9 mouse cellular contexts compared by ENCODE assay signal in genomic region chr13:45867273-45867672, GRCm38 (mm10).
DNase-seq lines count a peak whose midpoint lies in the region; ATAC-seq and TF ChIP-seq lines count a peak whose summit lies in the region.
"Had no signal": no experiment of that assay in that cellular context is flagged by ENCODE, and none has a peak within 500 bp of the region (broad histone marks: within the 10 kb centered on the region; RNA-seq: fewer than 3 reads in every experiment).

No protein-coding gene starts in this region.

- no peaks in the 10 kb centered on the region for H3K79me2 ChIP-seq in C2C12 (ENCODE audit: control insufficient read depth, insufficient read depth)

- H3K27ac ChIP-seq in kidney, adult 2 months (ENCODE audit: insufficient read depth, low read depth, low read length), result no peak overlapping the region
- no peak overlapping the region for H3K27ac ChIP-seq in kidney, embryonic 14.5 days (ENCODE audit: low read depth, low read length)
- H3K27ac ChIP-seq in midbrain, embryonic 11.5 days (ENCODE audit: low read depth, low read length), result no peak overlapping the region
- H3K27ac ChIP-seq: limb, embryonic 13.5 days had no signal

- H3K27me3 ChIP-seq in kidney, adult 2 months (replicated peaks; ENCODE audit: control insufficient read depth, insufficient read depth, low read length), result no peaks in the 10 kb centered on the region
- H3K27me3 ChIP-seq in kidney, embryonic 14.5 days (ENCODE audit: control insufficient read depth, insufficient read depth, low read length), result no peaks in the 10 kb centered on the region
- no peaks in the 10 kb centered on the region for H3K27me3 ChIP-seq in C2C12 (ENCODE audit: control insufficient read depth, insufficient read depth, insufficient read length)
- peaks cover 14% of the 10 kb centered on the region; the same call in 1 of the 2 replicates for H3K27me3 ChIP-seq in midbrain, embryonic 11.5 days (ENCODE audit: control insufficient read depth, insufficient read depth, low read length)
- H3K27me3 ChIP-seq: limb, embryonic 13.5 days had no signal

- no peak overlapping the region for H3K4me2 ChIP-seq in kidney, embryonic 14.5 days (replicated peaks; ENCODE audit: low read depth, low read length)
- H3K4me2 ChIP-seq in midbrain, embryonic 11.5 days, result no peak overlapping the region
- H3K4me2 ChIP-seq: limb, embryonic 13.5 days had no signal

- H3K36me3 ChIP-seq in kidney, adult 2 months (ENCODE audit: control insufficient read depth, insufficient read depth, low read length), result no peaks in the 10 kb centered on the region
- H3K36me3 ChIP-seq in kidney, embryonic 14.5 days (ENCODE audit: control insufficient read depth, insufficient read depth, low read length), result no peaks in the 10 kb centered on the region
- H3K36me3 ChIP-seq in C2C12 (ENCODE audit: control insufficient read depth, insufficient read depth), result no peaks in the 10 kb centered on the region
- no peaks in the 10 kb centered on the region for H3K36me3 ChIP-seq in midbrain, embryonic 11.5 days (ENCODE audit: control insufficient read depth, insufficient read depth, low read length)
- H3K36me3 ChIP-seq: limb, embryonic 13.5 days had no signal

- no peak for ATAC-seq in kidney, embryonic 14.5 days (ENCODE audit: low FRiP score, low TSS enrichment)
- ATAC-seq in midbrain, embryonic 11.5 days (ENCODE audit: low FRiP score), result no peak
- ATAC-seq: intestine, embryonic 16.5 days had no signal

- no peak overlapping the region for H3K4me3 ChIP-seq in kidney, adult 2 months (ENCODE audit: insufficient read depth, low read depth, low read length)
- no peak overlapping the region for H3K4me3 ChIP-seq in kidney, embryonic 14.5 days (ENCODE audit: low read length)
- H3K4me3 ChIP-seq in C2C12 (ENCODE audit: insufficient read depth, poor library complexity, severe bottlenecking), result no peak overlapping the region
- H3K4me3 ChIP-seq in midbrain, embryonic 11.5 days (ENCODE audit: low read depth, low read length), result no peak overlapping the region
- H3K4me3 ChIP-seq: limb, embryonic 13.5 days had no signal

- no peak overlapping the region for H3ac ChIP-seq in C2C12 (ENCODE audit: control insufficient read depth, insufficient read length, low read depth)

- no peaks in the 10 kb centered on the region for H3K9me3 ChIP-seq in kidney, embryonic 14.5 days (ENCODE audit: control insufficient read depth, low read length)
- H3K9me3 ChIP-seq in midbrain, embryonic 11.5 days (ENCODE audit: control insufficient read depth, low read length), result no peaks in the 10 kb centered on the region
- H3K9me3 ChIP-seq: limb, embryonic 13.5 days had no signal

- TF ChIP-seq CTCF in kidney, adult 2 months (conservative IDR thresholded peaks at IDR 0.05; ENCODE audit: insufficient read depth, insufficient read length, low read depth, low read length), result no peak
- no peak for TF ChIP-seq CTCF in C2C12 (IDR thresholded peaks at IDR 0.05; ENCODE audit: control insufficient read depth, insufficient read depth, insufficient read length)

- peaks cover 5% of the 10 kb centered on the region for H3K79me3 ChIP-seq in C2C12 (ENCODE audit: low read depth)

- WGBS in kidney, adult 2 months, result 68% methylated on average over 14 of the region's 14 CpGs
- WGBS in kidney, embryonic 14.5 days, result 70% methylated on average over 14 of the region's 14 CpGs
- WGBS in midbrain, embryonic 11.5 days, result 92% methylated on average over 14 of the region's 14 CpGs

- H3K4me1 ChIP-seq in kidney, adult 2 months (ENCODE audit: control insufficient read depth, insufficient read depth, low read length), result peaks cover 2% of the 10 kb centered on the region; the same call in 1 of the 2 replicates
- peaks cover 2% of the 10 kb centered on the region; the same call in 1 of the 2 replicates for H3K4me1 ChIP-seq in kidney, embryonic 14.5 days (ENCODE audit: control insufficient read depth, insufficient read depth, low read length)
- H3K4me1 ChIP-seq in midbrain, embryonic 11.5 days (ENCODE audit: control insufficient read depth, insufficient read depth, low read length), result no peaks in the 10 kb centered on the region

- H3K9ac ChIP-seq in kidney, embryonic 14.5 days (ENCODE audit: low read depth, low read length), result no peak overlapping the region
- no peak overlapping the region for H3K9ac ChIP-seq in midbrain, embryonic 11.5 days (ENCODE audit: low read length)
- H3K9ac ChIP-seq: limb, embryonic 13.5 days had no signal

- TF ChIP-seq POLR2A in kidney, adult 2 months (IDR thresholded peaks at IDR 0.05; ENCODE audit: low read depth, low read length), result no peak

- peak; percentile 18 for DNase-seq in kidney, adult 2 months
- DNase-seq in NIH3T3 (ENCODE audit: low read depth), result peak; percentile 72
- peak; percentile 51 for DNase-seq in lung, postnatal 10 days
- no peak for DNase-seq in midbrain, embryonic 11.5 days (ENCODE audit: low spot score, missing footprints)
- no peak for DNase-seq in T-cell, adult 2 months (ENCODE audit: low spot score)

TF ChIP-seq in C2C12, 6 proteins besides CTCF, POLR2A, EP300 and RAD21:
- TF ChIP-seq MAX (IDR thresholded peaks at IDR 0.05), result peak; percentile 94
- no peak for TF ChIP-seq MYOG (IDR thresholded peaks at IDR 0.05; ENCODE audit: control insufficient read depth, extremely low read depth, insufficient read length)
- no peak for TF ChIP-seq CEBPB (IDR thresholded peaks at IDR 0.05; ENCODE audit: low read depth)
- peak; percentile 55 for TF ChIP-seq USF1 (IDR thresholded peaks at IDR 0.05; ENCODE audit: low read depth)
- peak; percentile 92 for TF ChIP-seq FOSL1 (IDR thresholded peaks at IDR 0.05; ENCODE audit: insufficient read depth, low read length, poor library complexity, severe bottlenecking)
- peak; percentile 30 for TF ChIP-seq MYOD1 (IDR thresholded peaks at IDR 0.05; ENCODE audit: control insufficient read depth, insufficient read length, low read depth)

Comparison
In these comparisons a context has a peak if more than half of its experiments do, and no peak if none do; other contexts are left out.
1. DNase-seq: peak in kidney, adult 2 months (single experiment), NIH3T3 (single experiment) and lung, postnatal 10 days (single experiment); none in midbrain, embryonic 11.5 days (single experiment) and T-cell, adult 2 months (single experiment).